Mouse (Mus musculus) naive thymus-derived CD4-positive, alpha-beta T cell, adult 5 months (primary cell): ENCODE results near the gene Ppp1cb. TPM values are rescaled to one million over a fixed set of nuclear protein-coding genes. Genes with fewer than 3 reads are reported as not detected.

Experiments
- polyA plus RNA-seq: library from polyadenylated mRNA; unstranded; fragments of 100-300 nt; shearing (Covaris generic); gene quantifications from one replicate; pipeline ENCODE4 v1.2.1, GENCODE M21; 2017

Gene Ppp1cb
- polyA plus RNA-seq, result 221 TPM

GRCm38 (mm10) chr5:32458408-32459143 is at the start of gene Ppp1cb:
Ppp1cb (plus strand) TSS chr5:32458843.

Other genes with a start within 250 kb of the Ppp1cb start
- gene Plb1, start 226.1 kb upstream of the Ppp1cb start, polyA plus RNA-seq, result not detected
- 3.6 TPM for gene Yes1, start 152.3 kb downstream of the Ppp1cb start, polyA plus RNA-seq